Mouse (Mus musculus): ENCODE results near the gene F3.

The F3 gene

DNA sequence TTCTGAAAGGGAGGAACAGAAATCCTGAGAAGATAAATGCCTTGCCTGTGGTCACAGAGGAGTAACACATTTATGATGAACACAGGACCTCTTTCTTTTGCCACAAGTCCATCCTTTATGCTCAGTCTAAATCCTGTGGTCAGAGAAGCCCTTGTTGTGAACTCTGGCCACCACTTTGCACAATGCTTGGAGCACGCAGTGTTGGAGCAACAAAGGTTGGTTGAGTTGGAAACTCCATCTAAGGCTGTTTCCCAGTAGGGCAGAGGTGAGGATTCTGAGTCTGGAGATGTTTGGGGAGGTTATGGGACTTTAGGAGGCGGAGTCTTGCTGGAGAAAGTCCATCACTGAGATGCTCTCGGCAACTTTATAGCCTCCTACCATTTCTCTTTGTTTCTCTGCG is 16.2 kb upstream of the F3 start:
- no peak for DNase-seq (ENCODE audit: low spot score)

GRCm38 (mm10) chr3:121710894-121711531 is 12.3 kb upstream of the F3 start:
- DNase-seq (ENCODE audit: low spot score): no peak

GRCm38 (mm10) chr3:121712222-121712621 is 11.1 kb upstream of the F3 start:
- DNase-seq (ENCODE audit: low spot score): no peak

GRCm38 (mm10) chr3:121713151-121713701 is 10.1 kb upstream of the F3 start:
- no peak for DNase-seq (ENCODE audit: low spot score)

- peak; percentile 22 for DNase-seq (ENCODE audit: low spot score)
Measured at GRCm38 (mm10) chr3:121713816-121714215, 9.5 kb upstream of the F3 start.

GRCm38 (mm10) chr3:121714461-121714860 is 8.9 kb upstream of the F3 start:
- no peak for DNase-seq (ENCODE audit: low spot score)

- no peak for DNase-seq (ENCODE audit: low spot score)
Measured at GRCm38 (mm10) chr3:121715336-121715735, 8.0 kb upstream of the F3 start.

DNA sequence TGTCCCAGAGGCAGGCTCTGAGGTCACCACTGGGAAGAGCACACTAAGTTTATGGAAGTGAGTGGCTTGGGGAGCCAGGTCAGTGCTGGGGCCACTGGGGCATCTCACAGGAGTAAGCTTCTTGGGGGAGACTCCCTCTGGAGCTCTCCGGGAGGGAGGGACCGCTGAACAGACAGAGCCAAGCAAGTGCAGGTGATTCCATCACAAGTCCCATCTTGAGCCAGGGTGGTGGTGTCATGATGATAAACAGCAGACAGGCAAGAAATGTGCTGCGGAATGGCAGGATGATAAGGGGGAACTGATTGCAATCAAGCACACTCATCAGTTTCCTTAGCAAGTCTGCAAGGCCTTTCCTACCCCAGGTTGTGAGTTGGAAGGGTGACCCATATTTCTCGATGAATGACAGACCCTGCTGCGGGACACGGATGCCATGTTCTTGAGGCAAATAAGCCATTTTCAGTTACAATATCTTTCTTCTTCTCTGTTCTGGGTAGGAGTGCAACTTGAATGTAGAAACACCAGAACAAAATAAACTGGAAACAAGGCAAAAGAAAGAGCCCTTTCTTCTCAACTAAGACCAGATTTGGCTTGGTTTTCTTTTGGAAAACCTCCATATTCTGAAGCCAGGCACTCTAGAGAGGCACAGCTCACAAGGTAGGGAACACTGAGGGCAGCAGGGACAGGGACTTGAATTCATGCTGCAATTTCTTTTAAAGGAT is 7.4 kb upstream of the F3 start:
- no peak for DNase-seq (ENCODE audit: low spot score)

DNA sequence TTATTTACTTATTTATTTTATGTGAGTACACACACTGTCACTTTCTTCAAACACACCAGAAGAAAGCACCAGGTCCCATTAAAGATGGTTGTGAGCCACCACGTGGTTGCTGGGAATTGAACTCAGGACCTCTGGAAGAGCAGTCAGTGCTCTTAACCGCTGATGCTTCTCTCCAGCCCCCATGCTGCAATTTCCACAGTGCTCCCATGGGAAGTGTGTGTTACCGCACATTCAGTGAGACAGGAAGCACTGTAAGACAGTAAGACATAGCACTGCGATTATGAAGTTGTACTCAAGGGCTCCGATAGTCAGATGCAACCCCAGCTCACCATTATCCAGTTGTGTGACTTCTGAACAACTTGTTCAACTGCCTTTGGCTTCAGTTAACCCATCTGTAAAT is 6.9 kb upstream of the F3 start:
- no peak for DNase-seq (ENCODE audit: low spot score)

GRCm38 (mm10) chr3:121718679-121719078 is 4.7 kb upstream of the F3 start:
- no peak for DNase-seq (ENCODE audit: low spot score)

GRCm38 (mm10) chr3:121719701-121720100 is 3.6 kb upstream of the F3 start:
- DNase-seq (ENCODE audit: low spot score): no peak

DNA sequence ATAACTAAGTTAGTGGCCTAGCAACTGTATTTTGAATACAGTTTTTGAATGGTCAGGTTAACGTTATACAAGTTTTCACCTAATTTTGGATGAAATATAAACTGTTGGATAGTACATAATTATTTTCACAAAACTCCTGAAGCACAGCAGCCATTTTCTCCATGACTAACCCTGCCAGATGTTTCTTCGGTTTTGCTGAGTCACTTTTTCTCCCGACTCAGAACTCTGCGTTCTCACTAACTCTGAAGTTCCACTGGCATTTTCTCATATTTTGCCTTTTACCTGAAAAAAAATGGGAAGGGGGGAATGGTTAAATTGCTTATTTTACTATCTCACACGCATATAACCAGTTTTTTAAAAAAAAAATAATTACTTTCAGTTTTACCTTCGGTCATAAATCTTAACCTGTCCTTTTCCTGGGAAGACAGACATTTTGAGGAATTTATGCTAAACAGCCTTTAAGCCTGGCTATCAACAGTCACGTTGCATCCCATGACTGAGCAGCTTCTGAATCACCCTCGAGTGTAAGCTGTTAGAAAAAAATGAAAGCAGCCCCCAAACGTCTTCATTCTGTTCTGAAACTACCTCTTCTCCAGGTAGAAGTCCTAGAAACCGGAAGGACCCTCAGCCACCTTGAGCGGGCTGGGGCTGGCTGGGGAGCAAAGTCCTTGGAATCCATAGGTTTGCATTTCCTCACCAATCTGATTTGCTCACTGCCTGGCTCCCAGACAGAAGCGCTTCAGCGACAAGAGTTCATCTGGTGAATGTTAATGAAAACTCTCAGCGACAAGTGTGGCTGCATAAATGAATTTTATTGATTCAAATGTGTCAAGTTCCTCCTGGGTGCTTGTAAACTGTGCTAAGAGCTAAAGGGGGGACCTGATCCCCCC is 2.3 kb upstream of the F3 start:
- peak; percentile 38 for DNase-seq (ENCODE audit: low spot score)

DNA sequence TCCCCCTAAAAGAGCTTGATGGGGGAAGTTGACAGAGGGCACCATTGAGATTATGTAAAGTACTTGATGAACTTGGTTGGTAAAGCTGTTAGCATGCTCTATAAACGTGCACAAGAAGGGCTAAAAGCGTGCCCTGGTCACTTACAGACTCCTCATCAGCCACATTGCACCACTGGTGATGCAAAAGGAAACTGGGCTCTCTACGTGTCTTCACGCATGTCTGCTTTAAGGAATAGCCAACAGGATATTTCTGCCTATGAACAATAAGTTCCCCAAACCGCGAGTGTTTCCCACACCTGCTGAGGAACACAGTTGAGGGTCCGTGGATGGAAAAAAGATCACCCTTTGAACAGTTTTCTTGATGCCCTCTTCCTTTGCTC is 1.7 kb upstream of the F3 start:
- DNase-seq (ENCODE audit: low spot score): no peak

DNA sequence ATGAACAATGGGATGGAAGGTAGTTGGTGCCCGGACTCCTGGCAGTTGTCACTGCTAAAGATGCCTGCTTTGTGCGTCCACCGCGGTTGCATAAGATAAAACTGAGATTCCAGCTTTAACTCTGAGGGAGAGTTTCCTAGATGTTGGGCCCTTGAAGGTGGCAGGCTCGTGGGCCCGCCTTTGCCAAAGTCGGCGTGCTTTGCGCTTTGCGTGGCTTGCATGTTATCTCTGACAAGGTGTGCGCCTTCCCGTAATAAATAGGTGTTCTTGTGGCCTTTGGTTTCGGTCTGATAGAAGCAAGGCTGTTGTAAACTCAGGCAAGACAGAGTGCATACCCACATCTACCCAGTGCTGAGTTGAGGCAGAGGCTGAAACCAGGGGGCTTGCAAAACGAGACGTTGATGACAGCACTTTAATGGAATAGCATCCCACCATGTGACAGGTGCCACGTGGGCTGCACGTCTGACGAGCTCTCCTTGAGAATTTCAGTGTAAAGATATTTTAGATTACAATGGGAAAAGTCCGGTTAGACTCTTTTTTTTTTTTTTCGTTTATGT is 709 bp downstream of the F3 start:
- peak; percentile 31 for DNase-seq (ENCODE audit: low spot score)

DNA sequence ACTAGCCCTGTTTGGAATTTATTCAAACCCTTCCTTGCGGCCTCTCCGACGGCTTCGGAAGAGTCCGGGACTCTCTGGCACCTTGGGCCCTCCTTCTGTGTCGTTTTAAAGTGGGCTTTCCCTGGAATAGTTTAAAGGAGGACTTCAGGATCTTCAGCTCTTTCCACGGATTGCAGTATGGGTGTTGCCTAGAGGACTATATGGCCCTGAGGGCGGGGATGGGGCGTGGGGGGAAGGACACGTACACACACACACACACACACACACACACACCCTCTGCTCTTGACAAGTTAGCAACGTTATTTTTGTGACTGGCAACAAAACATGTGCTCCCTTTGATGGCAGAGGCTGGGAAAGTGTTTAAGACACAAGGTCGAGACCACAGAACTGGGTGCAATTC is 1.2 kb downstream of the F3 start:
- DNase-seq (ENCODE audit: low spot score): no peak

- no peak for DNase-seq (ENCODE audit: low spot score)
Measured at GRCm38 (mm10) chr3:121725651-121726050, 2.3 kb downstream of the F3 start.

DNA sequence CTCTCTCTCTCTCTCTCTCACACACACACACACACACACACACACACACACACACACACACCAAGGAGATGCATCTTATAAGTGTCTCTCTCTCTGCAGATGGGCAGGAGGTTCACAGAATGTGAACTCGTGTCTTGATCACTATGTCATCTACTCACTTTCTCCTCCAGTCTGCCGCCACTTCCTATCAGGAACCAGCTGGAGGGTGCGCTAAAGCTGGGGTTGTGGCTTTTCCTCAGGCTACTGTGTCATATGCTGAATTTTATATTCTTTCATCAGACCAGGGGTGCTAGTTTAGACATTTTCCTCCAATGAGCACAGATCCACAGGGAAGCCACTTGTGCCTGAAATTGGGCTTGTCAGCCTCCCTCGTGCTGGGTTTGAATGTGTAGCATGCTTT is 6.3 kb downstream of the F3 start:
- DNase-seq (ENCODE audit: low spot score): no peak

- DNase-seq (ENCODE audit: low spot score): no peak
Measured at GRCm38 (mm10) chr3:121735542-121735941, 12.2 kb downstream of the F3 start.

- DNase-seq (ENCODE audit: low spot score): peak; percentile 68
Measured at GRCm38 (mm10) chr3:121736025-121736744, 12.8 kb downstream of the F3 start.

DNA sequence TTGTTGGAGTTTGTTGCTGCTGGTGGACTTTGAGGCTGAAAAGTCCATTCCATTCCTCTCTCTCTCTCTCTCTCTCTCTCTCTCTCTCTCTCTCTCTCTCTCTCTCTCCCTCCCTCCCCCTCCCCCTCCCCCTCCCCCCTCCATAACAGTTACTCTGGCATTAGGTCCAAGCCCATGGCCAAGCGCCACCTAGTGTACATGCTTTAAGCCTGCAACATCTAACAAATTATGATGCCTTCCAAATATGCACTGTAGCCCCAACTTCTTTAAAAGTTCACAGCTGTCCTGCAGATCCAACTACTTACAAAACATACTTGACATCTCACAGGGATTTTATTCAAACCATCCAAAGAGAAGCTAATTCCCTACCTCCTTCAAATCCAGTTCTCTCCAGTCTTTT is 14.1 kb downstream of the F3 start:
- no peak for DNase-seq (ENCODE audit: low spot score)

DNA sequence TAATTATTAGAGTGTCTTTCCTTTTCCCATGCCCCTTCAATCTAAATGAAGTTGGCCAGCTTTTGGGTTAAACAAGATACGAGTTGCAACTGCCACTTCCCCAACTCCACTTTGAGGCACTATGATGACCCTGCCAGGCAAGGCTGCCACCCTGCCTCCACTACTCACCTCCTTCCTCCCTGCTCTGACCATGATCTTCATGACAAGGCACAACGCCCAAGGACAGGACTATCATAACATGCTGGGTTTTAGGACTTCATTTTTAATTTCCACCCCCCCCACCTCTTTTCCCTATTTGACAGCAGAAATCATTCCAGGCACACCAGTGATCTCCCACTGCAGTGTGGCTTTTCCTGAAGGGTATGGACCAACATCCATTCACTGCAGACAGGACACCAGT is 14.6 kb downstream of the F3 start:
- DNase-seq (ENCODE audit: low spot score): no peak

Data from MN1 (cell line).